Mouse (Mus musculus) neural tube, embryonic 15.5 days (tissue): ENCODE data around the gene Rab17. TPM values are rescaled to one million over a fixed set of nuclear protein-coding genes. Genes with fewer than 3 reads are reported as not detected.

ENCODE experiments used
- ATAC-seq: fragments of 200-750 bp; cut with Nextera tagmentation; 2 replicates; pipeline ENCODE4 v1.8.0; 2017; ENCODE audit warnings: mild to moderate bottlenecking, moderate TSS enrichment, moderate library complexity; ENCODE audit not compliant: low FRiP score
- H3K27ac ChIP-seq: fragments of 300-500 bp; sonication (generic); replicated peaks from 2 replicates; pipeline ENCODE4 v1.5.1; 2015; ENCODE audit warnings: mild to moderate bottlenecking, inconsistent platforms
- H3K27me3 ChIP-seq: fragments of 300-500 bp; sonication (generic); replicated peaks from 2 replicates; pipeline ENCODE4 v1.6.1; 2015; ENCODE audit warnings: inconsistent platforms
- H3K36me3 ChIP-seq: fragments of 300-500 bp; sonication (generic); 2 replicates; pipeline ENCODE4 v1.6.1; 2015; ENCODE audit warnings: inconsistent platforms
- H3K4me1 ChIP-seq: fragments of 300-500 bp; sonication (generic); 2 replicates; pipeline ENCODE4 v1.6.1; 2015; ENCODE audit warnings: inconsistent platforms
- H3K4me2 ChIP-seq: fragments of 300-500 bp; sonication (generic); 2 replicates; pipeline ENCODE4 v1.6.1; 2015; ENCODE audit warnings: inconsistent platforms, mild to moderate bottlenecking, moderate library complexity
- H3K4me3 ChIP-seq: fragments of 300-500 bp; sonication (generic); replicated peaks from 2 replicates; pipeline ENCODE4 v1.5.1; 2015; ENCODE audit warnings: mild to moderate bottlenecking, inconsistent platforms
- H3K9ac ChIP-seq: fragments of 300-500 bp; sonication (generic); replicated peaks from 2 replicates; pipeline ENCODE4 v1.6.1; 2015; ENCODE audit warnings: mild to moderate bottlenecking, inconsistent platforms
- H3K9me3 ChIP-seq: fragments of 300-500 bp; sonication (generic); replicated peaks from 2 replicates; pipeline ENCODE4 v1.6.1; 2016; ENCODE audit warnings: inconsistent platforms
- WGBS: fragments of 180-500 bp; shearing (Covaris S2); methylation state at CpG from one replicate; pipeline ENCODE4 v1.1.7; 2015; ENCODE audit warnings: mixed read lengths; 5-methylcytosine and 5-hydroxymethylcytosine counted together
- polyA plus RNA-seq: library from polyadenylated mRNA; unstranded; fragments of >200 nt; fragmentation: Nextera tagmentation; extraction: Ambion mirVana; gene quantifications from 2 replicates; pipeline ENCODE4 v1.2.1, GENCODE M21; 2015

The Rab17 gene
- polyA plus RNA-seq, 1 experiment from 2014 or later = not detected

DNA sequence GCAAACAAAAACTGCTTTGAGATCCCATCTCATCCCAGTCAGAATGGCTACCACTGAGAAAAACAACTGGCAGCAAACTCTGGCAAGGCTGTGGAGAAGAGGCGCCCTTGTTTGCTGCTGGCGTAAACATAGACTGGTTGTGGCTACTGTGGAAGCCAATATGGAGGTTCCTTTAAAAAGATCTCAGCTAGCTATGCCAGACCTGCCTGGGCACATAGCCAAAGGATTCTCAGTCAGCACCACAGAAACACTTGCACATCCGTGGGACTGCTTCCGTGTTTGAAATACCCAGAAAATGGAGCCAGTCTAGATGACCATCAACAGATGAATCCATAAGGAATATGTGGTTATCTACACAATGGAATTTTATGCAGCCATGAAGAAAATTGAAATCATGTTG lies 43.4 kb downstream of the Rab17 start:
- H3K4me1 ChIP-seq = peaks cover 10% of the 10 kb centered on the region
- peaks cover 12% of the 10 kb centered on the region for H3K27me3 ChIP-seq
- H3K27ac ChIP-seq = no peak overlapping the region
- H3K4me2 ChIP-seq = no peak overlapping the region
- ATAC-seq = no peak
- no peaks in the 10 kb centered on the region for H3K9me3 ChIP-seq
- WGBS = 71% methylated on average over 4 of the region's 4 CpGs
- no peaks in the 10 kb centered on the region for H3K36me3 ChIP-seq
- H3K4me3 ChIP-seq = no peak overlapping the region
- no peak overlapping the region for H3K9ac ChIP-seq

DNA sequence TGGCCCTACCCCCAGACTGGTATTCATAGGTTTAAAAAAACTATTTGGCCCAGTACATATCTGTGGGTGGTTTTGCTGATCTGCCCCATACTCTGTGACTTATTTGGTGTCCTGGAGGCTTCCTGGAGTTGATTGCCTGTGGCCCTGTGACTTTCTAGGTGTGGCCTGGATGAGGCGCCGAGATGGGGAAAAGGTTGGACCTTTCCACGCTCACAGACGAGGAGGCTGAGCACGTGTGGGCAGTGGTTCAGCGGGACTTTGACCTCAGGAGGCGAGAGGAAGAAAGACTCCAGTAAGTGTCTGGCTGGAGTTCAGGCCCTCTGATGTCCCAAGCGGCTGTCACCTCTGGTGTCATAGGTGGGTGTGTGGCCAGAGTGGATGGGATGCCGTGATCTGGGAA lies 47.8 kb downstream of the Rab17 start:
- Histone ChIP-seq H3K4me3 (no peak overlapping the region), H3K27ac (no peak overlapping the region), H3K4me1 (no peaks in the 10 kb centered on the region), H3K27me3 (no peaks in the 10 kb centered on the region), H3K36me3 (no peaks in the 10 kb centered on the region), H3K9ac (no peak overlapping the region), H3K9me3 (no peaks in the 10 kb centered on the region; the same call in none of the 2 replicates), H3K4me2 (no peak overlapping the region)
- ATAC-seq = no peak
- 88% methylated on average over 9 of the region's 9 CpGs for WGBS

GRCm38 (mm10) chr1:90917509-90917908 lies 52.0 kb downstream of the Rab17 start:
- H3K27ac ChIP-seq = no peak overlapping the region
- no peaks in the 10 kb centered on the region; the same call in none of the 2 replicates for H3K9me3 ChIP-seq
- peaks cover 3% of the 10 kb centered on the region; the same call in 1 of the 2 replicates for H3K27me3 ChIP-seq
- no peaks in the 10 kb centered on the region for H3K36me3 ChIP-seq
- H3K4me3 ChIP-seq = no peak overlapping the region
- H3K9ac ChIP-seq = no peak overlapping the region
- 74% methylated on average over 6 of the region's 6 CpGs for WGBS
- peaks cover 7% of the 10 kb centered on the region for H3K4me1 ChIP-seq
- ATAC-seq = no peak
- no peak overlapping the region for H3K4me2 ChIP-seq

GRCm38 (mm10) chr1:90914948-90915569 lies 54.4 kb downstream of the Rab17 start, which contains the start of gene Mlph:
Mlph (plus strand) TSS chr1:90915085.
- H3K27ac ChIP-seq = no peak within 1 kb of the TSS
- no peak for ATAC-seq
- H3K9ac ChIP-seq = no peak within 1 kb of the TSS

DNA sequence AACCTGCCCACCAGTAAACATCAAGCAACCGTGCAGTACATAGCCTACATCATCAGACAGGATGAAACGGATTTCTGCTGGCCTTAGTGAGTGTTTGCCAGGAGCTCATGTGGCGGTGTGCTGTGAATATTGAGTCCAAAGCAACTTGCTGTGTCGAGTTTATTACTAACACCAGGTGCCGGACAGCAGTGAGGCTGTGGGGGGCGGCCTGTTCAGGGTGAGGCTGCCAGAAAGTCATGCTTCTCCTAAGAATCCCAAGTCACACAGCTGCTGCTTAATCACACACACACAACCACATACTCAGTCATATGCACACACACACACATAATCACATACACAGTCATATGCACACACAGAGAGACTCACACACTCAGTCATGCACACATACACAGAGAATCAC lies 56.2 kb downstream of the Rab17 start:
- Histone ChIP-seq H3K4me1 (peaks cover 20% of the 10 kb centered on the region), H3K9me3 (no peaks in the 10 kb centered on the region)
- ATAC-seq = no peak

More at GRCm38 (mm10) chr1:90914948-90915569, 54.4 kb downstream of the Rab17 start, which contains the start of gene Mlph:
- WGBS = 12% methylated on average over 18 of the region's 18 CpGs
- no peaks in the 10 kb centered on the region for H3K36me3 ChIP-seq
- no peaks in the 10 kb centered on the region; the same call in none of the 2 replicates for H3K9me3 ChIP-seq
- H3K4me2 ChIP-seq = peak within 1 kb of the TSS; percentile 47
- peaks cover 10% of the 10 kb centered on the region for H3K4me1 ChIP-seq
- peaks cover 3% of the 10 kb centered on the region; the same call in 1 of the 2 replicates for H3K27me3 ChIP-seq
- H3K4me3 ChIP-seq = peak within 1 kb of the TSS; percentile 9

DNA sequence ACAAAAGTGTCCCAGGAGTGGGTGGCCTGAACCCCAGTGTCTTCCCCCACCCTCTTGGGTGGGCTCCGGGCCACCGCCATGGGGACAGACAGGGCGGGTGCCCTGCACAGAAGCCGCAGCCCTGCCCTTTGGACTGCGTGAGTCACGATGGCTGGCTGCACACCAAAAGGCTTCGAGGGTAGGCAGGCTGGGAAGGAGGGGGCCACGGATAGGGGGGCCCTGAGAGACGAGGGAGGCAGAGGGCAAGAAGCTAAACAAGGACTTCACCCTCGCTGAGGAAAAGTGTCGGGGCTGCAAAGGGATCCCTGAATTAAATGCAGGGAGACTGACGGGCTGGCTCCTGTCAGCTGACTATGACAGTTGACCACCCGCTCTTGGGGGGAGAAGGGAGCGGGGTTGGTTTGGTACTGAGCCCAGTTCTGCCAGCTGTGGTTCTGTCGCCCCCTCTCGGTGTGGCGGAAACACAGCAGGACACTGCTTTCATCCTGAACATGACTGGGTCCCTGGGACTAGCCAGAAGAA lies 59.8 kb downstream of the Rab17 start:
- no peak for ATAC-seq
- Histone ChIP-seq H3K4me1 (peaks cover 16% of the 10 kb centered on the region), H3K9ac (no peak overlapping the region), H3K27me3 (0 out of 2 replicates have a peak, but pooled peaks cover 3% of the 10 kb centered on the region), H3K4me3 (no peak overlapping the region), H3K36me3 (no peaks in the 10 kb centered on the region), H3K9me3 (no peaks in the 10 kb centered on the region), H3K4me2 (peak overlapping the region; percentile 15), H3K27ac (0 out of 2 replicates have a peak overlapping the region, but pooled peaks have one; percentile 23)
- WGBS = 31% methylated on average over 17 of the region's 17 CpGs

More for the DNA sequence above, 56.2 kb downstream of the Rab17 start:
- Histone ChIP-seq H3K9ac (no peak overlapping the region), H3K27me3 (peaks cover 3% of the 10 kb centered on the region; the same call in 1 of the 2 replicates), H3K4me2 (no peak overlapping the region), H3K27ac (no peak overlapping the region), H3K4me3 (no peak overlapping the region), H3K36me3 (no peaks in the 10 kb centered on the region)
- 53% methylated on average over 6 of the region's 6 CpGs for WGBS

DNA sequence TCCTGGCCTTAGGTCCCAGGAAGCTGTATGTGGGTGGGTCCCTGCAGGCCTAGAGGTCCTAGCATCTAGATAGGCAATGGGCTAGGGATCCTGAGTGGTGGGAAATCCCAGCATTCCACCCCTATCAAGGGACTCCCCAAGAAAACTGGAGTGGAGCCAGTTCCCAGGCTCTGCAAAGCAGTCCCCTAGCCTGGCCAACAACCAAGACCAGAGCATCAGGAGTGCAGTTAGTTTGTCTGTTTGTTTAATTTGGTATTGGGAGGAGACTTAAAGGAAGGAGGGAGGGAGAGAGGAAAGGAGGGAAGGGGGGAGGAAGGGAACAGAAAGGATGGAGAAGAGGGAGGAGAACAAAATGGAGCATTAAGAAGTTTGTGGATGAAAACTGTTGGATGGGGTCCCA lies 60.3 kb downstream of the Rab17 start:
- no peak overlapping the region for H3K9ac ChIP-seq

More for the DNA sequence above, 60.3 kb downstream of the Rab17 start:
- H3K4me2 ChIP-seq = 0 out of 2 replicates have a peak overlapping the region, but pooled peaks have one; percentile 15
- peak; percentile 55; the same call in 1 of the 2 replicates for ATAC-seq
- H3K4me3 ChIP-seq = no peak overlapping the region
- H3K9me3 ChIP-seq = no peaks in the 10 kb centered on the region
- peaks cover 13% of the 10 kb centered on the region for H3K4me1 ChIP-seq
- H3K27ac ChIP-seq = 0 out of 2 replicates have a peak overlapping the region, but pooled peaks have one; percentile 23
- no peaks in the 10 kb centered on the region for H3K27me3 ChIP-seq
- no peaks in the 10 kb centered on the region for H3K36me3 ChIP-seq

Other genes starting within 250 kb of the Rab17 start
- 13.9 and 17.8 TPM in 2 replicates for gene Col6a3, start 125.7 kb downstream of the Rab17 start, polyA plus RNA-seq
- gene Mlph, start 54.6 kb downstream of the Rab17 start, polyA plus RNA-seq = 0.09 and 0.31 TPM in 2 replicates
- gene Prlh, start 16.6 kb downstream of the Rab17 start, polyA plus RNA-seq = not detected in 2 replicates
- 45.3 and 51.5 TPM in 2 replicates for gene Lrrfip1, start 29.1 kb upstream of the Rab17 start, polyA plus RNA-seq
- gene Rbm44, start 175.4 kb upstream of the Rab17 start, polyA plus RNA-seq = 0.28 and 0.75 TPM in 2 replicates
- 16.1 and 21.3 TPM in 2 replicates for gene Ramp1, start 210.2 kb upstream of the Rab17 start, polyA plus RNA-seq